Mouse (Mus musculus): ENCODE results near the gene Cep128. TPM values are rescaled to one million over a fixed set of nuclear protein-coding genes. Genes with fewer than 3 reads are reported as not detected.

Gene Cep128
- polyA plus RNA-seq, 1 experiment: 12.8 TPM

- 71% methylated on average over 10 of the region's 10 CpGs for WGBS
- Histone ChIP-seq H3K27me3 (ENCODE audit: control insufficient read depth, insufficient read depth, low read length) (no peaks in the 10 kb centered on the region), H3K36me3 (ENCODE audit: control insufficient read depth, insufficient read depth, low read length) (no peaks in the 10 kb centered on the region), H3K4me1 (replicated peaks; ENCODE audit: control insufficient read depth, insufficient read depth, low read length) (no peaks in the 10 kb centered on the region), H3K4me3 (ENCODE audit: control insufficient read depth, insufficient read depth, low read length) (no peak overlapping the region), H3K27ac (ENCODE audit: control insufficient read depth, insufficient read depth, low read length) (no peak overlapping the region)
- TF ChIP-seq POLR2A (IDR thresholded peaks at IDR 0.05; ENCODE audit: control insufficient read depth, extremely low read depth, insufficient read depth, low read length, poor library complexity) (no peak), CTCF (IDR thresholded peaks at IDR 0.05; ENCODE audit: borderline replicate concordance, control insufficient read depth, extremely low read depth, insufficient read depth, low read length, poor library complexity) (no peak)
- no peak for DNase-seq
These were observed 70.1 kb downstream of the Cep128 start for GRCm38 (mm10) chr12:91313974-91314587.

GRCm38 (mm10) chr12:91312591-91312990 is 71.6 kb downstream of the Cep128 start:
- Histone ChIP-seq H3K4me1 (replicated peaks; ENCODE audit: control insufficient read depth, insufficient read depth, low read length) (no peaks in the 10 kb centered on the region), H3K36me3 (ENCODE audit: control insufficient read depth, insufficient read depth, low read length) (no peaks in the 10 kb centered on the region), H3K27ac (ENCODE audit: control insufficient read depth, insufficient read depth, low read length) (no peak overlapping the region), H3K27me3 (ENCODE audit: control insufficient read depth, insufficient read depth, low read length) (no peaks in the 10 kb centered on the region), H3K4me3 (ENCODE audit: control insufficient read depth, insufficient read depth, low read length) (no peak overlapping the region)
- 85% methylated on average over 4 of the region's 4 CpGs for WGBS
- TF ChIP-seq POLR2A (IDR thresholded peaks at IDR 0.05; ENCODE audit: control insufficient read depth, extremely low read depth, insufficient read depth, low read length, poor library complexity): no peak
- TF ChIP-seq CTCF (IDR thresholded peaks at IDR 0.05; ENCODE audit: borderline replicate concordance, control insufficient read depth, extremely low read depth, insufficient read depth, low read length, poor library complexity): no peak
- DNase-seq: no peak

GRCm38 (mm10) chr12:91307733-91308132 is 76.5 kb downstream of the Cep128 start:
- TF ChIP-seq POLR2A (IDR thresholded peaks at IDR 0.05; ENCODE audit: control insufficient read depth, extremely low read depth, insufficient read depth, low read length, poor library complexity) (no peak), CTCF (IDR thresholded peaks at IDR 0.05; ENCODE audit: borderline replicate concordance, control insufficient read depth, extremely low read depth, insufficient read depth, low read length, poor library complexity) (no peak)
- Histone ChIP-seq H3K4me3 (ENCODE audit: control insufficient read depth, insufficient read depth, low read length) (no peak overlapping the region), H3K4me1 (replicated peaks; ENCODE audit: control insufficient read depth, insufficient read depth, low read length) (no peaks in the 10 kb centered on the region), H3K36me3 (ENCODE audit: control insufficient read depth, insufficient read depth, low read length) (no peaks in the 10 kb centered on the region), H3K27ac (ENCODE audit: control insufficient read depth, insufficient read depth, low read length) (no peak overlapping the region), H3K27me3 (ENCODE audit: control insufficient read depth, insufficient read depth, low read length) (no peaks in the 10 kb centered on the region)
- WGBS: 97% methylated on average over 3 of the region's 3 CpGs
- DNase-seq: no peak

GRCm38 (mm10) chr12:91305769-91306168 is 78.4 kb downstream of the Cep128 start:
- Histone ChIP-seq H3K27ac (ENCODE audit: control insufficient read depth, insufficient read depth, low read length) (no peak overlapping the region), H3K4me3 (ENCODE audit: control insufficient read depth, insufficient read depth, low read length) (no peak overlapping the region), H3K4me1 (replicated peaks; ENCODE audit: control insufficient read depth, insufficient read depth, low read length) (no peaks in the 10 kb centered on the region), H3K27me3 (ENCODE audit: control insufficient read depth, insufficient read depth, low read length) (no peaks in the 10 kb centered on the region), H3K36me3 (ENCODE audit: control insufficient read depth, insufficient read depth, low read length) (no peaks in the 10 kb centered on the region)
- TF ChIP-seq POLR2A (IDR thresholded peaks at IDR 0.05; ENCODE audit: control insufficient read depth, extremely low read depth, insufficient read depth, low read length, poor library complexity) (no peak), CTCF (IDR thresholded peaks at IDR 0.05; ENCODE audit: borderline replicate concordance, control insufficient read depth, extremely low read depth, insufficient read depth, low read length, poor library complexity) (no peak)
- WGBS: 90% methylated on average over 7 of the region's 7 CpGs
- DNase-seq: no peak

GRCm38 (mm10) chr12:91305038-91305437 is 79.2 kb downstream of the Cep128 start:
- Histone ChIP-seq H3K4me1 (replicated peaks; ENCODE audit: control insufficient read depth, insufficient read depth, low read length) (no peaks in the 10 kb centered on the region), H3K27ac (ENCODE audit: control insufficient read depth, insufficient read depth, low read length) (no peak overlapping the region), H3K27me3 (ENCODE audit: control insufficient read depth, insufficient read depth, low read length) (no peaks in the 10 kb centered on the region), H3K36me3 (ENCODE audit: control insufficient read depth, insufficient read depth, low read length) (no peaks in the 10 kb centered on the region), H3K4me3 (ENCODE audit: control insufficient read depth, insufficient read depth, low read length) (no peak overlapping the region)
- no peak for DNase-seq
- TF ChIP-seq CTCF (IDR thresholded peaks at IDR 0.05; ENCODE audit: borderline replicate concordance, control insufficient read depth, extremely low read depth, insufficient read depth, low read length, poor library complexity) (no peak), POLR2A (IDR thresholded peaks at IDR 0.05; ENCODE audit: control insufficient read depth, extremely low read depth, insufficient read depth, low read length, poor library complexity) (no peak)
- 89% methylated on average over 5 of the region's 5 CpGs for WGBS

GRCm38 (mm10) chr12:91298700-91299099 is 85.5 kb downstream of the Cep128 start:
- Histone ChIP-seq H3K4me1 (replicated peaks; ENCODE audit: control insufficient read depth, insufficient read depth, low read length) (no peaks in the 10 kb centered on the region), H3K27me3 (ENCODE audit: control insufficient read depth, insufficient read depth, low read length) (no peaks in the 10 kb centered on the region), H3K36me3 (ENCODE audit: control insufficient read depth, insufficient read depth, low read length) (no peaks in the 10 kb centered on the region; the same call in none of the 2 replicates), H3K27ac (ENCODE audit: control insufficient read depth, insufficient read depth, low read length) (no peak overlapping the region), H3K4me3 (ENCODE audit: control insufficient read depth, insufficient read depth, low read length) (no peak overlapping the region)
- WGBS: 98% methylated on average over 6 of the region's 6 CpGs
- no peak for DNase-seq
- TF ChIP-seq POLR2A (IDR thresholded peaks at IDR 0.05; ENCODE audit: control insufficient read depth, extremely low read depth, insufficient read depth, low read length, poor library complexity): no peak
- no peak for TF ChIP-seq CTCF (IDR thresholded peaks at IDR 0.05; ENCODE audit: borderline replicate concordance, control insufficient read depth, extremely low read depth, insufficient read depth, low read length, poor library complexity)

- Histone ChIP-seq H3K27me3 (ENCODE audit: control insufficient read depth, insufficient read depth, low read length) (no peaks in the 10 kb centered on the region), H3K4me1 (replicated peaks; ENCODE audit: control insufficient read depth, insufficient read depth, low read length) (no peaks in the 10 kb centered on the region), H3K27ac (ENCODE audit: control insufficient read depth, insufficient read depth, low read length) (no peak overlapping the region), H3K4me3 (ENCODE audit: control insufficient read depth, insufficient read depth, low read length) (no peak overlapping the region), H3K36me3 (ENCODE audit: control insufficient read depth, insufficient read depth, low read length) (no peaks in the 10 kb centered on the region; the same call in none of the 2 replicates)
- WGBS: 96% methylated on average over 7 of the region's 7 CpGs
- TF ChIP-seq CTCF (IDR thresholded peaks at IDR 0.05; ENCODE audit: borderline replicate concordance, control insufficient read depth, extremely low read depth, insufficient read depth, low read length, poor library complexity) (no peak), POLR2A (IDR thresholded peaks at IDR 0.05; ENCODE audit: control insufficient read depth, extremely low read depth, insufficient read depth, low read length, poor library complexity) (no peak)
- no peak for DNase-seq
These were observed 88.3 kb downstream of the Cep128 start for GRCm38 (mm10) chr12:91295870-91296269.

All from thymus, adult 2 months (tissue).